Mouse (Mus musculus): ENCODE results near the gene Htra2.

DNA sequence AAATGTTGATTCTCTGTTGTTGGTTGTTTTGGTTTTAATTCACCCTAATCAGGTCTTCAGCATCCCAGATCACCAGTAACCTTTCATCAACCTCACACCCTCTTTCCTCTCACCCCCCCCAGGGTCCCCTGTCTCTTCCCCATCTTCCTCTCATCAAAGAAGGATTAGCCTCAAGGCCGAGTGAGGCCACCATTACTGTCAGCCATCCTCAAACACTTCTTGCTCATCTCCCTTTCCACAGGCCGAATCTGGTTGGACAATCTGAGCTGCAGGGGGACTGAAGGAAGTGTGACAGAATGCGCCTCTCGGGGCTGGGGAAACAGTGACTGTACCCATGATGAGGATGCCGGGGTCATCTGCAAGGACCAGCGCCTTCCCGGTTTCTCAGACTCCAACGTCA is 17.9 kb downstream of the Htra2 start:
- TF ChIP-seq POLR2A (IDR thresholded peaks at IDR 0.05; ENCODE audit: insufficient read length, low read depth) (no peak), TCF3 (IDR thresholded peaks at IDR 0.05; ENCODE audit: insufficient read length, low read depth) (no peak), POLR2AphosphoS2 (IDR thresholded peaks at IDR 0.05; ENCODE audit: insufficient read length, low read depth) (no peak), USF1 (IDR thresholded peaks at IDR 0.05; ENCODE audit: low read depth) (no peak), CEBPB (IDR thresholded peaks at IDR 0.05; ENCODE audit: insufficient read depth, poor library complexity, severe bottlenecking) (no peak), MYOD1 (IDR thresholded peaks at IDR 0.05; ENCODE audit: control insufficient read depth in 1 of 3, insufficient read length in 2 of 3, low read depth in 2 of 3) (no peak), MAX (IDR thresholded peaks at IDR 0.05; ENCODE audit: low read depth) (no peak)
